Mouse (Mus musculus): ENCODE data around the gene Fgd5.

DNA sequence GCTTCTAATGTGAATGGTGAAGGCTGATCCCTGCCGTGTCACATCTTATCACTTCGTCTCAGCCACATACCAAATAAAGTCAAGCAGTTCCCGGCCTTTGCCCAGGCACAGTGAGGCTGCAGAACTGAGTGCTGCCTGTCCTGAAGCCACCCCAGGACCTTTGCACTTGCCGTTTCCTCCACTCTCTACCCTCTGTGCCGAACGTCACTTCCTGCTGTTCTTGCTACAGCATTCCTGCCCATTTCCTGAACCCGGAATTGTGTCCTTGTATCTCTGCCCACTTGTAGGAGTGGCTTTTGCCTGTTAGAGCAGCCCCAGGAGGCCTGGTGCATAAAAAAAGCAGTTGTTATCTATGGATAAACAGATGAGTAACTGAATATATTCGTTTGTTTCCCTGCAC lies 52.0 kb downstream of the Fgd5 start:
- TF ChIP-seq CTCF (IDR thresholded peaks at IDR 0.05; ENCODE audit: control insufficient read depth, insufficient read depth, low read length) = no peak
- TF ChIP-seq POLR2A (IDR thresholded peaks at IDR 0.05; ENCODE audit: borderline replicate concordance, control insufficient read depth, low read depth, low read length) = no peak

All from bone marrow, adult 2 months (tissue).